Mouse (Mus musculus) heart, embryonic 14.5 days (tissue): ENCODE data around the gene Cks1b. TPM values are rescaled to one million over a fixed set of nuclear protein-coding genes. Genes with fewer than 3 reads are reported as not detected.

Source experiments
- ATAC-seq: fragments of 200-750 bp; cut with Nextera tagmentation; 2 replicates; pipeline ENCODE4 v1.8.0; 2017; ENCODE audit warnings: low read depth, moderate TSS enrichment; ENCODE audit not compliant: insufficient number of reproducible peaks, insufficient read depth, low FRiP score
- H3K27ac ChIP-seq, 2 experiments: fragments of 200-500 bp in 1 of 2; fragments of 300-500 bp in 1 of 2; sonication (generic) in 1 of 2; replicated peaks in 1 of 2; 2 replicates each; pipeline ENCODE4 v1.5.1; 2012 to 2014; ENCODE audit warnings: low read depth in 2 of 2, low read length in 2 of 2, control low read depth in 1 of 2, mild to moderate bottlenecking in 1 of 2, mixed read lengths in 1 of 2; ENCODE audit not compliant: control insufficient read depth in 1 of 2, insufficient read depth in 1 of 2
- H3K27me3 ChIP-seq: fragments of 300-500 bp; sonication (generic); 2 replicates; pipeline ENCODE4 v1.6.1; 2014; ENCODE audit warnings: mild to moderate bottlenecking, low read length, control low read depth; ENCODE audit not compliant: control insufficient read depth, insufficient read depth
- H3K36me3 ChIP-seq: fragments of 300-500 bp; sonication (generic); 2 replicates; pipeline ENCODE4 v1.6.1; 2014; ENCODE audit warnings: mild to moderate bottlenecking, control low read depth, low read length, mixed read lengths; ENCODE audit not compliant: control insufficient read depth, insufficient read depth
- H3K4me1 ChIP-seq, 2 experiments: fragments of 200-500 bp in 1 of 2; fragments of 300-500 bp in 1 of 2; sonication (generic) in 1 of 2; 2 replicates each; pipeline ENCODE4 v1.6.1; 2012 to 2014; ENCODE audit warnings: low read length in 2 of 2, control low read depth in 1 of 2, mixed read lengths in 1 of 2; ENCODE audit not compliant: control insufficient read depth in 2 of 2, insufficient read depth in 2 of 2
- H3K4me2 ChIP-seq: fragments of 300-500 bp; sonication (generic); 2 replicates; pipeline ENCODE4 v1.6.1; 2014; ENCODE audit warnings: mild to moderate bottlenecking, low read length
- H3K4me3 ChIP-seq, 2 experiments: fragments of 200-500 bp in 1 of 2; fragments of 300-500 bp in 1 of 2; sonication (generic) in 1 of 2; 2 replicates each; pipeline ENCODE4 v1.5.1; 2012 to 2014; ENCODE audit warnings: low read length in 2 of 2, mild to moderate bottlenecking in 2 of 2, control low read depth in 1 of 2, low read depth in 1 of 2, moderate library complexity in 1 of 2; ENCODE audit not compliant: control insufficient read depth in 1 of 2, insufficient read depth in 1 of 2
- H3K9ac ChIP-seq: fragments of 300-500 bp; sonication (generic); 2 replicates; pipeline ENCODE4 v1.6.1; 2014; ENCODE audit warnings: mild to moderate bottlenecking, low read length
- H3K9me3 ChIP-seq: fragments of 300-500 bp; sonication (generic); 2 replicates; pipeline ENCODE4 v1.6.1; 2016; ENCODE audit warnings: low read length, control low read depth; ENCODE audit not compliant: control insufficient read depth
- WGBS: fragments of 180-500 bp; shearing (Covaris S2); extraction: QIAGEN DNeasy Blood & Tissue Kit; methylation state at CpG from one replicate; pipeline ENCODE4 v1.1.7; 2014; 5-methylcytosine and 5-hydroxymethylcytosine counted together
- polyA plus RNA-seq: library from polyadenylated mRNA; unstranded; fragments of >200 nt; fragmentation: Nextera tagmentation; extraction: Ambion mirVana; gene quantifications from 2 replicates; pipeline ENCODE4 v1.2.1, GENCODE M21; 2014

Gene Cks1b
- polyA plus RNA-seq, 1 experiment from 2014 or later, result 368 TPM

GRCm38 (mm10) chr3:89388901-89389740 is 29.1 kb downstream of the Cks1b start:
- Histone ChIP-seq H3K4me1 (peaks cover 10 to 25% of the 10 kb centered on the region in 2 experiments), H3K27ac (no peak overlapping the region)

GRCm38 (mm10) chr3:89388134-89388881 is 29.9 kb downstream of the Cks1b start:
- H3K4me2 ChIP-seq, result no peak overlapping the region
- H3K36me3 ChIP-seq, result no peaks in the 10 kb centered on the region
- no peaks in the 10 kb centered on the region for H3K9me3 ChIP-seq
- no peak overlapping the region for H3K9ac ChIP-seq
- no peak overlapping the region for H3K4me3 ChIP-seq
- no peak for ATAC-seq
- no peaks in the 10 kb centered on the region for H3K27me3 ChIP-seq
- 76% methylated on average over 11 of the region's 11 CpGs for WGBS
- H3K27ac ChIP-seq, result no peak overlapping the region
- peaks cover 10 to 25% of the 10 kb centered on the region in 2 experiments for H3K4me1 ChIP-seq

More at GRCm38 (mm10) chr3:89388901-89389740, 29.1 kb downstream of the Cks1b start:
- ATAC-seq, result no peak
- no peaks in the 10 kb centered on the region for H3K9me3 ChIP-seq
- H3K27me3 ChIP-seq, result no peaks in the 10 kb centered on the region
- H3K36me3 ChIP-seq, result no peaks in the 10 kb centered on the region
- no peak overlapping the region for H3K4me3 ChIP-seq
- H3K9ac ChIP-seq, result no peak overlapping the region
- 57% methylated on average over 5 of the region's 6 CpGs for WGBS
- no peak overlapping the region for H3K4me2 ChIP-seq

- Histone ChIP-seq H3K27ac (no peak overlapping the region), H3K27me3 (no peaks in the 10 kb centered on the region), H3K4me3 (no peak overlapping the region), H3K9ac (no peak overlapping the region), H3K36me3 (no peaks in the 10 kb centered on the region), H3K4me2 (no peak overlapping the region), H3K4me1 (peaks cover 10 to 25% of the 10 kb centered on the region in 2 experiments), H3K9me3 (no peaks in the 10 kb centered on the region)
- no peak for ATAC-seq
- 88% methylated on average over 11 of the region's 11 CpGs for WGBS
Measured at GRCm38 (mm10) chr3:89387632-89388031, 30.6 kb downstream of the Cks1b start.

GRCm38 (mm10) chr3:89386438-89387420 is 31.5 kb downstream of the Cks1b start:
- no peaks in the 10 kb centered on the region for H3K9me3 ChIP-seq
- no peak overlapping the region for H3K4me3 ChIP-seq
- no peaks in the 10 kb centered on the region for H3K36me3 ChIP-seq
- H3K27ac ChIP-seq, result no peak overlapping the region
- ATAC-seq, result no peak
- H3K9ac ChIP-seq, result no peak overlapping the region
- H3K4me1 ChIP-seq, result peaks cover 10 to 25% of the 10 kb centered on the region in 2 experiments
- no peak overlapping the region for H3K4me2 ChIP-seq
- H3K27me3 ChIP-seq, result no peaks in the 10 kb centered on the region
- WGBS, result 72% methylated on average over 17 of the region's 17 CpGs

GRCm38 (mm10) chr3:89385451-89385850 is 32.7 kb downstream of the Cks1b start:
- no peak overlapping the region for H3K27ac ChIP-seq
- no peak overlapping the region for H3K9ac ChIP-seq
- no peaks in the 10 kb centered on the region for H3K27me3 ChIP-seq
- peaks cover 4 to 13% of the 10 kb centered on the region in 2 experiments for H3K4me1 ChIP-seq
- 57% methylated on average over 11 of the region's 11 CpGs for WGBS
- H3K4me3 ChIP-seq, result no peak overlapping the region
- no peaks in the 10 kb centered on the region for H3K9me3 ChIP-seq
- peaks cover 8% of the 10 kb centered on the region for H3K36me3 ChIP-seq
- no peak overlapping the region for H3K4me2 ChIP-seq
- no peak for ATAC-seq

- peaks cover 0 to 6% of the 10 kb centered on the region in 2 experiments; a peak in 3 of 4 replicates for H3K4me1 ChIP-seq
- no peak overlapping the region for H3K4me3 ChIP-seq
- ATAC-seq, result no peak
- H3K9me3 ChIP-seq, result no peaks in the 10 kb centered on the region
- H3K4me2 ChIP-seq, result no peak overlapping the region
- no peaks in the 10 kb centered on the region for H3K27me3 ChIP-seq
- H3K36me3 ChIP-seq, result peaks cover 18% of the 10 kb centered on the region
- WGBS, result 69% methylated on average over 11 of the region's 12 CpGs
- no peak overlapping the region for H3K9ac ChIP-seq
- H3K27ac ChIP-seq, result no peak overlapping the region
Measured at GRCm38 (mm10) chr3:89384331-89385076, 33.7 kb downstream of the Cks1b start.
